Mouse (Mus musculus) CH12.LX (cell line): ENCODE results near the gene Gpsm1.

Experiments used
- BHLHE40 ChIP-seq: IDR thresholded peaks from 2 replicates; pipeline ENCODE4 v1.6.1; 2011; ENCODE audit warnings: mild to moderate bottlenecking, low read depth, low read length, improper control_type of control experiment
- CHD2 ChIP-seq: IDR thresholded peaks from 2 replicates; pipeline ENCODE4 v1.6.1; 2011; ENCODE audit warnings: low read length, improper control_type of control experiment
- CTCF ChIP-seq, 2 experiments: IDR thresholded peaks in 1 of 2; conservative IDR thresholded peaks in 1 of 2; 2 replicates each; pipeline ENCODE4 v1.5.1; 2011 to 2012; ENCODE audit warnings: low read depth in 2 of 2, low read length in 2 of 2, improper control_type of control experiment in 1 of 2, inconsistent platforms in 1 of 2, mild to moderate bottlenecking in 1 of 2, moderate library complexity in 1 of 2
- MAFK ChIP-seq: IDR thresholded peaks from 2 replicates; pipeline ENCODE4 v1.6.1; 2011; ENCODE audit warnings: low read length, improper control_type of control experiment; ENCODE audit not compliant: insufficient replicate concordance
- MAX ChIP-seq: IDR thresholded peaks from 2 replicates; pipeline ENCODE4 v1.6.1; 2011; ENCODE audit warnings: low read length, improper control_type of control experiment
- MXI1 ChIP-seq: IDR thresholded peaks from 2 replicates; pipeline ENCODE4 v1.6.1; 2011; ENCODE audit warnings: mild to moderate bottlenecking, low read depth, low read length, improper control_type of control experiment
- POLR2A ChIP-seq: IDR thresholded peaks from 2 replicates; pipeline ENCODE4 v1.6.1; 2011; ENCODE audit warnings: low read depth, mild to moderate bottlenecking, improper control_type of control experiment, low read length
- POLR2AphosphoS2 ChIP-seq: IDR thresholded peaks from 2 replicates; pipeline ENCODE4 v1.6.1; 2011; ENCODE audit warnings: low read depth, low read length, improper control_type of control experiment
- RAD21 ChIP-seq: IDR thresholded peaks from 2 replicates; pipeline ENCODE4 v1.6.1; 2011; ENCODE audit warnings: low read depth, mild to moderate bottlenecking, low read length, improper control_type of control experiment, moderate library complexity
- TBP ChIP-seq: conservative IDR thresholded peaks from 2 replicates; pipeline ENCODE4 v1.6.1; 2011; ENCODE audit warnings: low read depth, low read length, improper control_type of control experiment
- USF2 ChIP-seq: conservative IDR thresholded peaks from 2 replicates; pipeline ENCODE4 v1.6.1; 2011; ENCODE audit warnings: low read depth, low read length, improper control_type of control experiment
- ZNF384 ChIP-seq: IDR thresholded peaks from 2 replicates; pipeline ENCODE4 v1.6.1; 2012; ENCODE audit warnings: low read depth, low read length, improper control_type of control experiment, inconsistent platforms

- TF ChIP-seq CTCF (conservative IDR thresholded peaks at IDR 0.05 in 1 of 2, IDR thresholded peaks at IDR 0.05 in 1 of 2; ENCODE audit: low read depth in 2 of 2, low read length in 2 of 2) (peak; percentile 72 to 83), BHLHE40 (no peak), USF2 (no peak), MAFK (no peak), ZNF384 (peak; percentile 43; the same call in 1 of the 2 replicates), CHD2 (no peak), POLR2A (no peak), MAX (no peak), TBP (no peak), RAD21 (peak; percentile 80), POLR2AphosphoS2 (no peak), MXI1 (no peak)
Observed at GRCm38 (mm10) chr2:26300808-26301174, 14.5 kb upstream of the Gpsm1 start.
